Mouse (Mus musculus) hindbrain, postnatal 0 days (tissue): ENCODE results near the gene Eif4g2. TPM values are rescaled to one million over a fixed set of nuclear protein-coding genes. Genes with fewer than 3 reads are reported as not detected.

Experiments used
- ATAC-seq: fragments of 200-750 bp; cut with Nextera tagmentation; 2 replicates; pipeline ENCODE4 v1.8.0; 2017; ENCODE audit warnings: mild to moderate bottlenecking, moderate TSS enrichment, moderate library complexity
- DNase-seq: peaks from one replicate; pipeline ENCODE4 v3.0.0-alpha.2; 2015; ENCODE audit warnings: low spot score
- H3K27ac ChIP-seq: fragments of 300-500 bp; sonication (generic); 2 replicates; pipeline ENCODE4 v1.5.1; 2014; ENCODE audit warnings: mild to moderate bottlenecking
- H3K27me3 ChIP-seq: fragments of 300-500 bp; sonication (generic); 2 replicates; pipeline ENCODE4 v1.6.1; 2014; ENCODE audit warnings: low read length, mixed read lengths; ENCODE audit not compliant: insufficient read depth
- H3K36me3 ChIP-seq: fragments of 300-500 bp; sonication (generic); 2 replicates; pipeline ENCODE4 v1.6.1; 2014; ENCODE audit warnings: low read length, mixed read lengths; ENCODE audit not compliant: insufficient read depth
- H3K4me1 ChIP-seq: fragments of 300-500 bp; sonication (generic); 2 replicates; pipeline ENCODE4 v1.6.1; 2014; ENCODE audit warnings: antibody characterized with exemption, low read length, mixed read lengths; ENCODE audit not compliant: insufficient read depth
- H3K4me2 ChIP-seq: fragments of 300-500 bp; sonication (generic); 2 replicates; pipeline ENCODE4 v1.6.1; 2014; ENCODE audit warnings: low read depth, mild to moderate bottlenecking, low read length, moderate library complexity, mixed read lengths
- H3K4me3 ChIP-seq: fragments of 300-500 bp; sonication (generic); 2 replicates; pipeline ENCODE4 v1.5.1; 2014; ENCODE audit warnings: low read length
- H3K9ac ChIP-seq: fragments of 300-500 bp; sonication (generic); replicated peaks from 2 replicates; pipeline ENCODE4 v1.6.1; 2014; ENCODE audit warnings: mild to moderate bottlenecking, low read length, moderate library complexity, mixed read lengths
- H3K9me3 ChIP-seq: fragments of 300-500 bp; sonication (generic); 2 replicates; pipeline ENCODE4 v1.6.1; 2016; ENCODE audit warnings: low read length, mixed read lengths
- CTCF ChIP-seq: IDR thresholded peaks from 2 replicates; pipeline ENCODE4 v1.5.1; 2016; ENCODE audit warnings: antibody characterized with exemption, control low read depth, low read depth
- WGBS: fragments of 180-500 bp; shearing (Covaris S2); extraction: QIAGEN DNeasy Blood & Tissue Kit; methylation state at CpG from one replicate; pipeline ENCODE4 v1.1.7; 2014; 5-methylcytosine and 5-hydroxymethylcytosine counted together
- polyA plus RNA-seq: library from polyadenylated mRNA; unstranded; fragments of >200 nt; fragmentation: Nextera tagmentation; extraction: Ambion mirVana; gene quantifications from 2 replicates; pipeline ENCODE4 v1.2.1, GENCODE M21; 2015
- total RNA-seq: library from RNA; depleted of rRNA; stranded (reverse); fragments of >200 nt; gene quantifications from 2 replicates; pipeline ENCODE4 v1.2.3, GENCODE M21; 2014; rRNA removed

Gene Eif4g2
- total and polyA plus RNA-seq, 2 experiments from 2014 or later, result 322 to 761 TPM

- H3K27ac ChIP-seq, result 0 out of 2 replicates have a peak overlapping the region, but pooled peaks have one; percentile 12
- no peaks in the 10 kb centered on the region for H3K27me3 ChIP-seq
- H3K9me3 ChIP-seq, result no peaks in the 10 kb centered on the region
- no peak for TF ChIP-seq CTCF
- no peaks in the 10 kb centered on the region for H3K4me1 ChIP-seq
- 21% methylated on average over 8 of the region's 8 CpGs for WGBS
- H3K9ac ChIP-seq, result no peak overlapping the region
- no peak overlapping the region for H3K4me2 ChIP-seq
- no peaks in the 10 kb centered on the region for H3K36me3 ChIP-seq
- DNase-seq, result peak; percentile 19
- H3K4me3 ChIP-seq, result no peak overlapping the region
- no peak for ATAC-seq
Measured at GRCm38 (mm10) chr7:111024068-111024594, 58.7 kb downstream of the Eif4g2 start.

DNA sequence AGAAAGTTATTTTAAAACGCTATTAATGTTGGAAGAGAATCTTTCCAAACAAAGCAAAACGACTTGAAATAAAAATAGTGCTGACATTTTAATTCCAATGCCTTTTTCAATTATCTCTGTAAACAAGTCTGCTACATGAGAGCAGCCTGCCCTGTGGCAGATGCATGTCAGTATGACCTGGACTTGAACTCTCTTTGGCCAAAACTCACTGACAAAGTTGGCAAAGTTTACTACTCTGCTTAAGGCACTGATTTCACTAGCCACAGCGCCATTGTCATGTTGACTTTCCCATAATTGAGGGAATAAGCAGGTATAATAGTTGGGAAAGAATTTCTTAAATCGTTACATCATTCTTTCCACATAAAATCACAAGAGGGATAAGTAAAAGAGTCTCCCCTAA lies 62.0 kb downstream of the Eif4g2 start:
- DNase-seq (no peak), ATAC-seq (no peak)
- Histone ChIP-seq H3K36me3 (no peaks in the 10 kb centered on the region), H3K27ac (no peak overlapping the region), H3K9me3 (no peaks in the 10 kb centered on the region), H3K4me3 (no peak overlapping the region), H3K27me3 (no peaks in the 10 kb centered on the region), H3K4me2 (no peak overlapping the region), H3K9ac (no peak overlapping the region), H3K4me1 (no peaks in the 10 kb centered on the region)
- 82% methylated on average over 4 of the region's 4 CpGs for WGBS
- TF ChIP-seq CTCF, result no peak

Other genes starting within 250 kb of the Eif4g2 start
- gene Rnf141, start 238.6 kb downstream of the Eif4g2 start, total RNA-seq, result 80.4 and 98.8 TPM in 2 replicates
- 35.3 and 36.7 TPM in 2 replicates for gene Rnf141, start 238.6 kb downstream of the Eif4g2 start, polyA plus RNA-seq
- 9.5 and 9.7 TPM in 2 replicates for gene Lyve1, start 219.8 kb downstream of the Eif4g2 start, total RNA-seq
- gene Lyve1, start 219.8 kb downstream of the Eif4g2 start, polyA plus RNA-seq, result 5.2 and 6.3 TPM in 2 replicates
- 1.8 and 3.3 TPM in 2 replicates for gene Mrvi1, start 100.6 kb downstream of the Eif4g2 start, total RNA-seq
- gene Mrvi1, start 100.6 kb downstream of the Eif4g2 start, polyA plus RNA-seq, result 0.78 and 0.95 TPM in 2 replicates
- 33.6 and 42.3 TPM in 2 replicates for gene Ctr9, start 54.1 kb downstream of the Eif4g2 start, total RNA-seq
- 57.6 and 60.0 TPM in 2 replicates for gene Ctr9, start 54.1 kb downstream of the Eif4g2 start, polyA plus RNA-seq